Mouse (Mus musculus): ENCODE data around the gene Rnf2.

- no peak for TF ChIP-seq POLR2A (IDR thresholded peaks at IDR 0.05; ENCODE audit: borderline replicate concordance, extremely low read depth, low read depth, low read length)
- no peak for TF ChIP-seq CTCF (IDR thresholded peaks at IDR 0.05; ENCODE audit: insufficient read depth, low read length)
These were observed 25.9 kb upstream of the Rnf2 start for GRCm38 (mm10) chr1:151526701-151527100.

Measured in lung, adult 2 months (tissue).